Mouse (Mus musculus) spleen, adult 12 weeks (tissue): ENCODE results near the gene Eid2.
"Not testable (repeated sequence)": the region's sequence is repeated elsewhere in the genome, so short reads cannot be mapped to it uniquely, and the experiment has no call there.

Experiments used
- DNase-seq: peaks from one replicate; pipeline ENCODE4 v3.0.0; 2022; ENCODE audit warnings: low spot score

The Eid2 gene

GRCm38 (mm10) chr7:28267129-28268041 lies at the start of gene Eid2:
Gene Eid2, plus strand, starts transcription at chr7:28267881.
- DNase-seq, result no peak

- DNase-seq, result not testable (repeated sequence)
Measured at GRCm38 (mm10) chr7:28218951-28219740, 48.5 kb upstream of the Eid2 start.

- DNase-seq, result not testable (repeated sequence)
Measured at GRCm38 (mm10) chr7:28226836-28227235, 40.8 kb upstream of the Eid2 start.

GRCm38 (mm10) chr7:28227421-28227820 lies 40.3 kb upstream of the Eid2 start:
- not testable (repeated sequence) for DNase-seq

- not testable (repeated sequence) for DNase-seq
Measured at GRCm38 (mm10) chr7:28243943-28244342, 23.7 kb upstream of the Eid2 start.

- no peak for DNase-seq
Measured at GRCm38 (mm10) chr7:28248957-28249356, 18.7 kb upstream of the Eid2 start.

GRCm38 (mm10) chr7:28251976-28252375 lies 15.7 kb upstream of the Eid2 start:
- DNase-seq, result no peak

- DNase-seq, result no peak
Measured at GRCm38 (mm10) chr7:28254591-28254990, 13.1 kb upstream of the Eid2 start.

GRCm38 (mm10) chr7:28255476-28255875 lies 12.2 kb upstream of the Eid2 start:
- peak; percentile 2 for DNase-seq

- DNase-seq, result no peak
Measured at GRCm38 (mm10) chr7:28262861-28263260, 4.8 kb upstream of the Eid2 start.

- peak; percentile 15 for DNase-seq
Measured at GRCm38 (mm10) chr7:28263786-28264185, 3.9 kb upstream of the Eid2 start.

GRCm38 (mm10) chr7:28265391-28265790 lies 2.3 kb upstream of the Eid2 start:
- DNase-seq, result no peak

- no peak for DNase-seq
Measured at GRCm38 (mm10) chr7:28268042-28268531, 406 bp downstream of the Eid2 start.

- DNase-seq, result no peak
Measured at GRCm38 (mm10) chr7:28268576-28268975, 895 bp downstream of the Eid2 start.

GRCm38 (mm10) chr7:28269355-28269754 lies 1.7 kb downstream of the Eid2 start:
- no peak for DNase-seq

- DNase-seq, result no peak
Measured at GRCm38 (mm10) chr7:28271761-28272160, 4.1 kb downstream of the Eid2 start.

GRCm38 (mm10) chr7:28277237-28277614 lies 9.5 kb downstream of the Eid2 start:
- no peak for DNase-seq

GRCm38 (mm10) chr7:28277615-28278278 lies 10.1 kb downstream of the Eid2 start, which contains the start of gene Eid2b:
Gene Eid2b, plus strand, starts transcription at chr7:28277739.
- DNase-seq, result peak; percentile 84

- DNase-seq, result no peak
Measured at GRCm38 (mm10) chr7:28278279-28278652, 10.6 kb downstream of the Eid2 start.

- DNase-seq, result no peak
Measured at GRCm38 (mm10) chr7:28280630-28281029, 12.9 kb downstream of the Eid2 start.

GRCm38 (mm10) chr7:28290165-28290564 lies 22.5 kb downstream of the Eid2 start:
- no peak for DNase-seq
